Mouse (Mus musculus) liver, adult 2 months (tissue): ENCODE measurements around the gene Panx1.

ENCODE experiments used
- CTCF ChIP-seq: fragments of 200-500 bp; IDR thresholded peaks from 2 replicates; pipeline ENCODE4 v1.5.1; 2011; ENCODE audit warnings: low read depth, low read length, control low read depth
- POLR2A ChIP-seq: fragments of 200-500 bp; IDR thresholded peaks from 2 replicates; pipeline ENCODE4 v1.6.1; 2011; ENCODE audit warnings: low read length, control low read depth; ENCODE audit not compliant: insufficient read depth; ENCODE audit errors: extremely low read depth

- no peak for TF ChIP-seq CTCF
- no peak for TF ChIP-seq POLR2A
Observed at GRCm38 (mm10) chr9:15064176-15064575, 18.9 kb upstream of the Panx1 start.
